Mouse (Mus musculus) hindbrain, embryonic 10.5 days (tissue): ENCODE results near the gene Tns3. TPM values are rescaled to one million over a fixed set of nuclear protein-coding genes. Genes with fewer than 3 reads are reported as not detected.

Experiments used
- DNase-seq: peaks from one replicate; pipeline ENCODE4 v3.0.0-alpha.2; 2017; ENCODE audit warnings: low spot score
- H3K27ac ChIP-seq: fragments of 300-500 bp; sonication (generic); 2 replicates; pipeline ENCODE4 v1.5.1; 2016; ENCODE audit warnings: mild to moderate bottlenecking, moderate library complexity
- H3K27me3 ChIP-seq: fragments of 300-500 bp; sonication (generic); 2 replicates; pipeline ENCODE4 v1.6.1; 2016; ENCODE audit warnings: mild to moderate bottlenecking; ENCODE audit not compliant: poor library complexity, insufficient read depth, severe bottlenecking
- H3K36me3 ChIP-seq: fragments of 300-500 bp; sonication (generic); 2 replicates; pipeline ENCODE4 v1.6.1; 2016; ENCODE audit warnings: mild to moderate bottlenecking, moderate library complexity
- H3K4me1 ChIP-seq: fragments of 300-500 bp; sonication (generic); replicated peaks from 2 replicates; pipeline ENCODE4 v1.6.1; 2016; ENCODE audit warnings: mild to moderate bottlenecking
- H3K4me3 ChIP-seq: fragments of 300-500 bp; sonication (generic); 2 replicates; pipeline ENCODE4 v1.5.1; 2016; ENCODE audit warnings: mild to moderate bottlenecking, moderate library complexity
- H3K9me3 ChIP-seq: fragments of 300-500 bp; sonication (generic); 2 replicates; pipeline ENCODE4 v1.6.1; 2016; ENCODE audit warnings: mild to moderate bottlenecking, moderate library complexity
- WGBS: fragments of 180-500 bp; shearing (Covaris S2); methylation state at CpG from one replicate; pipeline ENCODE4 v1.1.7; 2016; 5-methylcytosine and 5-hydroxymethylcytosine counted together
- polyA plus RNA-seq: library from polyadenylated mRNA; unstranded; fragments of >200 nt; fragmentation: Nextera tagmentation; extraction: Ambion mirVana; gene quantifications from 2 replicates; pipeline ENCODE4 v1.2.1, GENCODE M21; 2016

Tns3 gene
- polyA plus RNA-seq, 1 experiment from 2014 or later, result 9.7 TPM

- 88% methylated on average over 4 of the region's 4 CpGs for WGBS
- Histone ChIP-seq H3K9me3 (no peaks in the 10 kb centered on the region), H3K36me3 (no peaks in the 10 kb centered on the region), H3K4me3 (no peak overlapping the region), H3K4me1 (0 out of 2 replicates have a peak, but pooled peaks cover 2% of the 10 kb centered on the region), H3K27me3 (no peaks in the 10 kb centered on the region), H3K27ac (no peak overlapping the region)
- DNase-seq, result no peak
Measured at GRCm38 (mm10) chr11:8484538-8484937, 179.8 kb downstream of the Tns3 start.

GRCm38 (mm10) chr11:8482721-8483120 is 181.6 kb downstream of the Tns3 start:
- Histone ChIP-seq H3K27ac (no peak overlapping the region), H3K4me1 (0 out of 2 replicates have a peak, but pooled peaks cover 2% of the 10 kb centered on the region), H3K9me3 (no peaks in the 10 kb centered on the region), H3K4me3 (no peak overlapping the region), H3K27me3 (no peaks in the 10 kb centered on the region), H3K36me3 (peaks cover 3% of the 10 kb centered on the region; the same call in 1 of the 2 replicates)
- no peak for DNase-seq
- 62% methylated on average over 3 of the region's 3 CpGs for WGBS

GRCm38 (mm10) chr11:8481962-8482361 is 182.4 kb downstream of the Tns3 start:
- WGBS, result 73% methylated on average over 5 of the region's 5 CpGs
- DNase-seq, result no peak
- no peaks in the 10 kb centered on the region for H3K27me3 ChIP-seq
- H3K4me1 ChIP-seq, result 0 out of 2 replicates have a peak, but pooled peaks cover 2% of the 10 kb centered on the region
- H3K4me3 ChIP-seq, result no peak overlapping the region
- no peaks in the 10 kb centered on the region for H3K9me3 ChIP-seq
- H3K36me3 ChIP-seq, result peaks cover 4% of the 10 kb centered on the region; the same call in 1 of the 2 replicates
- H3K27ac ChIP-seq, result no peak overlapping the region

GRCm38 (mm10) chr11:8481529-8481928 is 182.8 kb downstream of the Tns3 start:
- Histone ChIP-seq H3K36me3 (peaks cover 8% of the 10 kb centered on the region), H3K27me3 (no peaks in the 10 kb centered on the region), H3K9me3 (no peaks in the 10 kb centered on the region), H3K4me1 (0 out of 2 replicates have a peak, but pooled peaks cover 2% of the 10 kb centered on the region), H3K27ac (no peak overlapping the region), H3K4me3 (no peak overlapping the region)
- WGBS, result 88% methylated on average over 6 of the region's 6 CpGs
- no peak for DNase-seq

GRCm38 (mm10) chr11:8479858-8480257 is 184.5 kb downstream of the Tns3 start:
- Histone ChIP-seq H3K36me3 (peaks cover 10% of the 10 kb centered on the region), H3K9me3 (no peaks in the 10 kb centered on the region), H3K27ac (no peak overlapping the region), H3K4me3 (no peak overlapping the region), H3K27me3 (no peaks in the 10 kb centered on the region), H3K4me1 (0 out of 2 replicates have a peak, but pooled peaks cover 2% of the 10 kb centered on the region)
- WGBS, result 86% methylated on average over 2 of the region's 2 CpGs
- DNase-seq, result no peak

- Histone ChIP-seq H3K9me3 (no peaks in the 10 kb centered on the region), H3K27ac (no peak overlapping the region), H3K4me1 (0 out of 2 replicates have a peak, but pooled peaks cover 2% of the 10 kb centered on the region), H3K27me3 (no peaks in the 10 kb centered on the region), H3K36me3 (peaks cover 10% of the 10 kb centered on the region), H3K4me3 (no peak overlapping the region)
- WGBS, result 90% methylated on average over 7 of the region's 7 CpGs
- DNase-seq, result no peak
Measured at GRCm38 (mm10) chr11:8479313-8479712, 185.0 kb downstream of the Tns3 start.

GRCm38 (mm10) chr11:8473616-8474015 is 190.7 kb downstream of the Tns3 start:
- DNase-seq, result no peak
- Histone ChIP-seq H3K27me3 (no peaks in the 10 kb centered on the region), H3K4me1 (peaks cover 14% of the 10 kb centered on the region), H3K9me3 (no peaks in the 10 kb centered on the region), H3K36me3 (peaks cover 10% of the 10 kb centered on the region), H3K4me3 (no peak overlapping the region), H3K27ac (no peak overlapping the region)
- WGBS, result 91% methylated on average over 5 of the region's 5 CpGs

- Histone ChIP-seq H3K27ac (no peak overlapping the region), H3K4me3 (no peak overlapping the region), H3K27me3 (no peaks in the 10 kb centered on the region), H3K4me1 (peaks cover 26% of the 10 kb centered on the region), H3K36me3 (peaks cover 6% of the 10 kb centered on the region; the same call in 1 of the 2 replicates), H3K9me3 (no peaks in the 10 kb centered on the region)
- 88% methylated on average over 12 of the region's 12 CpGs for WGBS
- DNase-seq, result no peak
Measured at GRCm38 (mm10) chr11:8472439-8472838, 191.9 kb downstream of the Tns3 start.

- Histone ChIP-seq H3K4me1 (peaks cover 33% of the 10 kb centered on the region), H3K9me3 (no peaks in the 10 kb centered on the region), H3K36me3 (peaks cover 2% of the 10 kb centered on the region; the same call in 1 of the 2 replicates), H3K4me3 (no peak overlapping the region), H3K27me3 (no peaks in the 10 kb centered on the region), H3K27ac (no peak overlapping the region)
- DNase-seq, result no peak
- WGBS, result 87% methylated on average over 3 of the region's 3 CpGs
Measured at GRCm38 (mm10) chr11:8471535-8471934, 192.8 kb downstream of the Tns3 start.

- H3K4me1 ChIP-seq, result peaks cover 33% of the 10 kb centered on the region
- H3K27ac ChIP-seq, result no peak overlapping the region
- H3K27me3 ChIP-seq, result no peaks in the 10 kb centered on the region
- no peak for DNase-seq
- WGBS, result 72% methylated on average over 9 of the region's 9 CpGs
- no peaks in the 10 kb centered on the region for H3K36me3 ChIP-seq
- no peak overlapping the region; the same call in 1 of the 2 replicates for H3K4me3 ChIP-seq
- no peaks in the 10 kb centered on the region for H3K9me3 ChIP-seq
Measured at GRCm38 (mm10) chr11:8469537-8469936, 194.8 kb downstream of the Tns3 start.

- Histone ChIP-seq H3K27ac (peak overlapping the region; percentile 87), H3K9me3 (no peaks in the 10 kb centered on the region), H3K27me3 (no peaks in the 10 kb centered on the region), H3K36me3 (no peaks in the 10 kb centered on the region), H3K4me1 (peaks cover 33% of the 10 kb centered on the region), H3K4me3 (peak overlapping the region; percentile 56)
- peak; percentile 68 for DNase-seq
- under 1% methylated on average over 33 of the region's 33 CpGs for WGBS
Measured at GRCm38 (mm10) chr11:8468161-8469091, 195.9 kb downstream of the Tns3 start.

- no peaks in the 10 kb centered on the region for H3K27me3 ChIP-seq
- H3K9me3 ChIP-seq, result no peaks in the 10 kb centered on the region
- no peaks in the 10 kb centered on the region for H3K36me3 ChIP-seq
- H3K4me3 ChIP-seq, result peak overlapping the region; percentile 56
- DNase-seq, result peak; percentile 20
- H3K27ac ChIP-seq, result peak overlapping the region; percentile 87
- 25% methylated on average over 13 of the region's 13 CpGs for WGBS
- H3K4me1 ChIP-seq, result peaks cover 33% of the 10 kb centered on the region
Measured at GRCm38 (mm10) chr11:8467403-8468160, 196.8 kb downstream of the Tns3 start.
